Mouse (Mus musculus) adrenal gland, postnatal 14 days (tissue): ENCODE measurements around the gene Ylpm1. TPM values are rescaled to one million over a fixed set of nuclear protein-coding genes. Genes with fewer than 3 reads are reported as not detected.

Source experiments
- DNase-seq: peaks from one replicate; pipeline ENCODE4 v3.0.0; 2021; ENCODE audit warnings: mixed read lengths
- long read RNA-seq, 2 experiments: library from polyadenylated mRNA; stranded (forward); transcript quantifications; one replicate each; pipeline ENCODE4 v2.0.0; 2021
- total RNA-seq: library from RNA; stranded (reverse); gene quantifications from 2 replicates; pipeline ENCODE4 v1.2.3, GENCODE M21; 2021

Gene Ylpm1
- total RNA-seq, result 46.0 and 53.3 TPM in 2 replicates
- long read RNA-seq, experiment 1, partial matches to known transcripts, result 1 of 3 reads
- long read RNA-seq, experiment 1, other reads (novel, unspliced or antisense), result 2 of 3 reads
- long read RNA-seq, experiment 2, full-length matches to known transcripts, result 1 of 5 reads
- long read RNA-seq, experiment 2, partial matches to known transcripts, result 2 of 5 reads
- long read RNA-seq, experiment 2, other reads (novel, unspliced or antisense), result 2 of 5 reads

- peak; percentile 98 for DNase-seq
Measured at GRCm38 (mm10) chr12:84996083-84996496, at the start of gene Ylpm1. Gene Ylpm1, plus strand, starts transcription at chr12:84996321.

GRCm38 (mm10) chr12:84947894-84948583, 48.1 kb upstream of the Ylpm1 start:
- DNase-seq, result no peak

DNA sequence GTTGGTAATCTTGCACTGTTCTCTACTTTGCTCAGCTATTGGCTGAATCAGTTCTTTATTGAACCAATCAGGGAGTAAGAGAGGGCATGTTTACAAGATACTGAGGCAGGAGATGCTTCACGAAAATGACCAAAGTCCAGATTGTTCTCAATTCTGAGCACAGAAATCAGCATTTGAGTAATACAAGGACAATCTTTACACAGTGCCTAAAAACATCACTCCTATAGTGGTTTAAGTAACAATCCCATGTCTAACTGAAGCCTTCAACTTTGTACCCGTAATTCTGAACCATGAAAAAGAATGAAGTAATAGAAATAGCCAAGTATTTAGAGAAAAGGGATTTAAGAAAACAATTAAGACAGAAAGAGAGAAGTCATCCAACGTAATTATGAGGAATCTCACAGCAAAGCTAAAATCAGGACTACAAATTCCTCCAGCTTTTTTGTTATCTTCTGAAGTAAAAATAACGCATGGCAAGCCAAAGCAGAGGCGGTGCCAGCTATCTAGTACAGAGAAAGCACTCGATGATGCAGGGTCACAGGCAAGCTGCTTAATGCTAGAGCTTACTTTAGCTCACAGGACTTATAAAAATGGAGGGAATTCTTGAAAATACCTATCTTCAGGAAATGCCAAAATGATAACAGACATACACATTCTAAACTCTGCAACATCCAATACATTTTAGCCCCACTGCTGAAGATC, 47.4 kb upstream of the Ylpm1 start:
- DNase-seq, result no peak

GRCm38 (mm10) chr12:84950763-84951162, 45.4 kb upstream of the Ylpm1 start:
- no peak for DNase-seq

- DNase-seq, result no peak
Measured at GRCm38 (mm10) chr12:84951531-84951930, 44.6 kb upstream of the Ylpm1 start.

DNA sequence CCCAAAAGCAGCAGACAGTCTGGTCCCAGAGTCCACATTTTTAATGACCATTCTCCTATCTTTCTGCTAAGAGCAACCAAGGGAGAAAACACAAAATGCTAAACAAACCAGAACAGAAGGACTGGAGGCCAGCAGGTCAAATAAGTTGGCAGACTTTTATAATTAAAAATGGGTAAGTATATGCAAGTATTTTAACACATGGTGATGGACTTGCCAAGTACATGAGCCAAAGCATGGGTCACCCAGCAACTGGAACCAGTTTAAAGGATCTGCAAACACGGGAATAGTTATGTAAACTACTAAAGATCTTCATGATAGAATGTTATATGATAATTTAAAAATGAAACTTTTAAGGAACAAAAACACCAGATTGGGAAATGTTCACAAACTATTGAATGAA, 43.8 kb upstream of the Ylpm1 start:
- no peak for DNase-seq

GRCm38 (mm10) chr12:84956317-84956716, 39.8 kb upstream of the Ylpm1 start:
- no peak for DNase-seq

- DNase-seq, result no peak
Measured at GRCm38 (mm10) chr12:84958794-84959356, 37.2 kb upstream of the Ylpm1 start.

GRCm38 (mm10) chr12:84962606-84963005, 33.5 kb upstream of the Ylpm1 start:
- no peak for DNase-seq

DNA sequence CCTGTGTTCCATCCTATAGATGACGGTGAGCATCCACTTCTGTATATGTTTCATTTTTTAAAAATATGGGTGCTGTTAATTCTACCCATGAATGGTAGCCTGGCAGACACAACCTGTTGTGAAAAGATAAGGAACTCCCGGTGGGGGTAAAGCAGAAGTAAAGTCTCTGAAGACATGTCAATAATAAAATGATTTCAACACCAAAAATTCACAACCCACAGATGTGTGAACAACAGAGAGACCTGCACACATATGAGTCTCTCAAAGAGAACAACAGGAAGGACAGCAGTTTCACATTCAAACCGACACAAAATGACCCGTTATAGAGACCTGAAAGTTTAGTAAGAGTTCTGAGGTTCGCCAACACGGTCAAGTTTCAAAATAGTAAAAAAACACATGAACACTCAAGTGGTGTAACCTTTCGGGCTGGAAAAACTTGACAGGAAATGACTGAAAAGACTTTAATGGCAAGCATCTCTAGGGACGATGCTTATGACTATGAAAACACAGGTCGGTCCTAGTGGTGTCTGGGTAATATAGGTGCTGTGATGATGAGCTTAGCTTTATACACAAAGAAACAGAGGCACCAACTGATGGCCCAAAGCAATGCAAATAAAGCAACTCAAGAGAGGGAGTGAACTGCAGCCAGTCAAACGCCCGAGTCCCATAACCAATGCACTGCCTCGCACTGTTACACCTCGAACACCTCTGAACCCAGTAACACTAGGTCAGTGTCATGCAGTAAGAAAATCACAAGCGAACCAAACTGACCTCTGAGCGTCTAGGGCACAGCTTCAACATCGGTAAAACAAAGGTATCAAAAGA, 27.1 kb upstream of the Ylpm1 start:
- DNase-seq, result no peak

GRCm38 (mm10) chr12:84969656-84970427, 26.3 kb upstream of the Ylpm1 start:
- DNase-seq, result peak; percentile 11

DNA sequence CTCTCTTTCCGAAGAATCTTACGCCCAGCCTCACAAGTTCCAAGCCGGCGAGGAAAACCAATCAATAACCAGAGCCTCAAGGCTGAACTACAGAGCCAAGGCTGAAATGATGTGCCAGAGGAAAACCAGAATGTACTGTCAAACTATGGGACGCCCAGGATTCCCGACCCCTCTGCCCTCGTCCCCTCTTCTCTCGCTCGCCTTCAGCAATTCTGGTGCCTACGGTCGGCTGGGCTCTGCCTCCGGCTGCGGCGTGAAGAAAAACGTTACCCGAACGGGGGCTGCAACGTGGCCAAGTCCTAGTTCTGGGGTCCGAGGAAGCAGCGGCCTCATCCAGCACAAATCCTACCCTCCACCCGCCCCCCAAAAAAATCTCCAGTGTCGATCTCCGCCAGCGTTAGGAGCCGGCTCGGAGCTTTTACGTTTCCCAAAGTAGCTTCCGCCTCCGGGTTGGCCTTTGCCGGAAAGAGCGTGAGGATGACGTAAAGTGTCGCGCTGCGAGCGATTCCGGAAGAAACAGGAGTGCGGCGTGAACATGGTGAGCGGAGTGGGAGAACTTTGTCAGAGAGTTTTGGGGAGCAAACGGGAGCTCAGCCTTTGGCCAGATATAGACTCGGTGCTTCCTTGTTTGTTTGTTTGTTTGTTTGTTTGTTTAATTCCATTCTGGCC, 25.6 kb upstream of the Ylpm1 start, which contains the start of the genes Fcf1 and Arel1:
Gene Fcf1, plus strand, starts transcription at position 470 of the 669 bp plus-strand sequence.
Gene Arel1, minus strand, starts transcription at position 473 of the 669 bp plus-strand sequence.
- peak; percentile 93 for DNase-seq

DNA sequence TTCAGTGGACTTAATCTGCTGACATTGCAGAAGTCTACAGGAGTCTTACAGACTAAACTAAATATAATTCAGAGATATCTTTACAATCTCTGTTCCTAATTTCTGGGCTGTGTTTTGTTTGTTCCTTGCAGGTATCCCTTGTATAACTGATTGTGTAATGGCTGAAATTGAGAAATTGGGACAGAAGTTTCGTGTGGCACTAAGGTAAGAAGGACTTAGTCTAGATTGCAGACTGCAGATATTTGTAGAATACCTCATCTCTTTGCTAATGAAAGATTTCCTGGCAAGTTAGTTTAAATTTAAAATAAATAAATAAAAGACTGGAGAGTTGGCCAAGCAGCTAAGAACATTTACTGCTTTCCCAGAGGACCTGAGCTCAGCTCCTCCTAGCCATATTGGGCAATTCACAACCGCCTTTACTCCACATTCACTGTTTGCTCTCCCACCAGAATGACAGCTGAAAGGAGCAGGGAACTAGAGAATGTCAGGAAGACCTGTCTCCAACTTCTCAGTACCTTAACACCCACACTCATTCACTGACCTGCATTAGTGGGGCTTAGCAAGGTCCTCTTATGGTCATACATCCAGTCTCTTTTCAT, 16.8 kb upstream of the Ylpm1 start:
- DNase-seq, result no peak

GRCm38 (mm10) chr12:84989456-84989855, 6.7 kb upstream of the Ylpm1 start:
- DNase-seq, result peak; percentile 52

DNA sequence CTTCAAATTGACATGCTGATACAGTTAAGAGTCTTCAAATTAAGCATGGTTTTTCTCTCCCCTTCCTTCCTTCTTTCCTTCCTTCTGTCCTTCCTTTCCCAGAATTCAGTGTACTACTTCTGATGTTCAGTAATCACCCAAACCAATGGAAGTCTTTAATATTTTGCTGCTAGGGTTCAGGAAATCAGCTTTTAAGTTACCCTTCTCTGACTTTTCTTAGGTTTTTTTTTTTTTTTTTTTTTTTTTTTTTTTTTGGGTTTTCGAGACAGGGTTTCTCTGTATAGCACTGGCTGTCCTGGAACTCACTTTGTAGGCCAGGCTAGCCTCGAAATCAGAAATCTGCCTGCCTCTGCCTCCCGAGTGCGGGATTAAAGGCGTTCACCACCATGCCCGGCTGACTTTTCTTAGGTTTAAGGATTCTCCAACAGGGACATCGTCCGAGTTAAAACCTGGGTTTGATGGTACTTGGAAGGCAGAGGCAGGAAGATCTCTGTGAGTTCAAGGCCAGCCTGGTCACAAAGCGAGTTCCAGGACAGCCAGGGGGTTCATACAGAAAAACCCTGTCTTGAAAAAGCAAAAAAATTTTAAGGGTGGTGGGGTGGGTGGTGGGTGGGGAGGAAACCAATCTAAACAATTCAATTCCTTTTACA, 884 bp upstream of the Ylpm1 start:
- no peak for DNase-seq

GRCm38 (mm10) chr12:84996501-84997398, 629 bp downstream of the Ylpm1 start:
- peak; percentile 67 for DNase-seq

- DNase-seq, result no peak
Measured at GRCm38 (mm10) chr12:84999053-84999452, 2.9 kb downstream of the Ylpm1 start.

DNA sequence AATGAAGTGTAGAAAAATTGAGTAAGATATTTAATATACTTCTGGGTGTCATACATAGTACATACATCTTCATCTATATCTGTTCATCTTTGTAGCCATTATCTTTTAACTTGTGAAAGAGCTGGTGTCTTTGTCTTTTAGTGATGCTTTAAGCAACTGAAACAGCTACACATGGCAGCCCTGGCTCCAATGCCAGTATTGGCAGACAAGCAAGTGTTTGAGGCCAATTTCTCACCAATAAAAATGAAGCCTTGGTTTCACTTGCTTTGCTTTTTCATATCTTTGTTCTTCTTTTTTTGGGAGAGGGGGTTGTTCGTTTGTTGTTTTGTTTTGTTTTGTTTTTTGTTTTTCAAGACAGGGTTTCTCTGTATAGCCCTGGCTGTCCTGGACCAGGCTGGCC, 10.1 kb downstream of the Ylpm1 start:
- DNase-seq, result no peak
